Mouse (Mus musculus) myocyte (in vitro differentiated cells): ENCODE measurements at regions not wholly inside any gene's neighbourhood (a gene's known extent, or its start where the extent isn't known, plus 50 kb on each side); places are given as distances from the start of the nearest gene placed in this dataset.

Experiments
- E2F4 ChIP-seq: IDR thresholded peaks from one replicate; pipeline ENCODE4 v1.6.1; 2011; ENCODE audit warnings: mild to moderate bottlenecking, control low read depth, moderate library complexity; ENCODE audit not compliant: insufficient read depth
- MAX ChIP-seq: IDR thresholded peaks from one replicate; pipeline ENCODE4 v1.6.1; 2011; ENCODE audit warnings: low read depth, mild to moderate bottlenecking, control low read depth
- MYOD1 ChIP-seq, 3 experiments: IDR thresholded peaks; one replicate each; pipeline ENCODE4 v1.6.1; 2011; ENCODE audit warnings: control low read depth in 2 of 3, low read depth in 2 of 3, mild to moderate bottlenecking in 2 of 3, moderate library complexity in 1 of 3; ENCODE audit not compliant: insufficient read length in 2 of 3, control insufficient read depth in 1 of 3
- MYOG ChIP-seq, 3 experiments: IDR thresholded peaks; one replicate each; pipeline ENCODE4 v1.6.1; 2011; ENCODE audit warnings: control low read depth in 2 of 3, low read depth in 2 of 3, mild to moderate bottlenecking in 2 of 3; ENCODE audit not compliant: insufficient read length in 2 of 3, control insufficient read depth in 1 of 3, insufficient read depth in 1 of 3
- POLR2A ChIP-seq: IDR thresholded peaks from one replicate; pipeline ENCODE4 v1.6.1; 2011; ENCODE audit warnings: low read depth, mild to moderate bottlenecking, control low read depth, moderate library complexity; ENCODE audit not compliant: insufficient read length
- POLR2AphosphoS2 ChIP-seq: IDR thresholded peaks from one replicate; pipeline ENCODE4 v1.6.1; 2011; ENCODE audit warnings: low read depth, control low read depth; ENCODE audit not compliant: insufficient read length
- REST ChIP-seq: IDR thresholded peaks from one replicate; pipeline ENCODE4 v1.6.1; 2011; ENCODE audit warnings: mild to moderate bottlenecking, control low read depth, moderate library complexity; ENCODE audit not compliant: insufficient read depth, insufficient read length
- TCF12 ChIP-seq: IDR thresholded peaks from one replicate; pipeline ENCODE4 v1.6.1; 2011; ENCODE audit warnings: mild to moderate bottlenecking, control low read depth; ENCODE audit not compliant: poor library complexity, insufficient read depth, severe bottlenecking
- TCF3 ChIP-seq: IDR thresholded peaks from one replicate; pipeline ENCODE4 v1.6.1; 2011; ENCODE audit warnings: low read depth, control low read depth; ENCODE audit not compliant: insufficient read length
- USF1 ChIP-seq: IDR thresholded peaks from one replicate; pipeline ENCODE4 v1.6.1; 2011; ENCODE audit warnings: low read depth, mild to moderate bottlenecking, control low read depth, moderate library complexity

- TF ChIP-seq MAX (no peak), POLR2A (no peak), POLR2AphosphoS2 (no peak), MYOG (IDR thresholded peaks at IDR 0.05; ENCODE audit: control insufficient read depth in 1 of 3, insufficient read depth in 1 of 3, insufficient read length in 2 of 3, low read depth in 2 of 3) (no peak), E2F4 (no peak), TCF12 (no peak), USF1 (no peak), REST (no peak), MYOD1 (IDR thresholded peaks at IDR 0.05; ENCODE audit: control insufficient read depth in 1 of 3, insufficient read length in 2 of 3, low read depth in 2 of 3) (no peak), TCF3 (no peak)
These were observed 53.0 kb upstream of the Kras start for GRCm38 (mm10) chr6:145302907-145303640.
